Mouse (Mus musculus) NIH3T3 (cell line): ENCODE measurements around the gene Vip.
A peak's percentile ranks its signal among the peaks of the same experiment; 100 is the strongest.

Experiments used
- DNase-seq: peaks from one replicate; pipeline ENCODE4 v3.0.0-alpha.2; 2012; ENCODE audit warnings: low read depth

The Vip gene

DNA sequence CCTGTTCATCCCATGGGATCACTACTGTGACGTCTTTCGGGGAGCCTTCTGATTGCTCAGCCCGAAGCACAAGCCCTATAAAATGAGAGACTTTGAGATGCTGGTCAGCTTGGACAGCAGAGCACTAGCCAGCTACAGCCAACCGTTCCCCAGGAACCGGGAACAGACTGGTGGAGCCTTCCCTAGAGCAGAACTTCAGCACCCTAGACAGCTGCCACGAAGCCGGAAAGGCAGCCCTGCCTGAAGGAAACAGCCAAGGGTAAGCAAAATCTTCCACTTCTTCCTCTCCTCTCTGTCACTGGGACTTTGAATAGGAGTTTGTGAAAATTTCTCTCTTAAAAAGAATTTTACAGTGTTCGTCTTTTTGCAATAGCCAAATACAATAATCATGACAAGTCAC, at the start of gene Vip:
Vip (plus strand) TSS at position 107 of the 400 bp plus-strand sequence.
- DNase-seq = peak; percentile 86

GRCm38 (mm10) chr10:5591061-5591460, 48.0 kb upstream of the Vip start:
- DNase-seq = peak; percentile 55

- no peak for DNase-seq
Measured at GRCm38 (mm10) chr10:5591996-5592395, 47.0 kb upstream of the Vip start.

- no peak for DNase-seq
Measured at GRCm38 (mm10) chr10:5593464-5593863, 45.6 kb upstream of the Vip start, which contains the start of gene Myct1. Gene Myct1, plus strand, starts transcription at chr10:5593775.

- DNase-seq = no peak
Measured at GRCm38 (mm10) chr10:5594457-5594856, 44.6 kb upstream of the Vip start.

- no peak for DNase-seq
Measured at GRCm38 (mm10) chr10:5596559-5596958, 42.5 kb upstream of the Vip start.

DNA sequence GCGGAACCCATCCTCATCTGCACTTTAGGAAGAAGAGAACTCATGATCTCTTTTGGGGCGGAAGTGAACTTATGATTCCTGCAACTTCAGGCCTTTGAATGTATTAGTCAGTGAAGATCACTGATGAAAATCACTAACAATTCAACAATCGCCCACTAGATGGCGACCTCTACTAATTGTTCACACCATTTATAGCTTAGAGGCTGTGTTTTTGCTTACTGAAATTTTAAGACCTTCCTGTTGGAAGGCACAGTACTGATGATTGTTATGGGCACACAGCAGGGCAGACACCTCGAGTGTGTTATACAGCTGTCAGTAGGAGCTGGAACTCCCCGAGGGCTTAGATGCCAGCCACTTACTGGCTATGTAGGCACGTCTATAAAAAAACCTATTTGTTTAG, 38.9 kb upstream of the Vip start:
- peak; percentile 93 for DNase-seq

GRCm38 (mm10) chr10:5603512-5603911, 35.5 kb upstream of the Vip start:
- no peak for DNase-seq

- DNase-seq = no peak
Measured at GRCm38 (mm10) chr10:5604371-5604770, 34.6 kb upstream of the Vip start.

GRCm38 (mm10) chr10:5608874-5609273, 30.1 kb upstream of the Vip start:
- DNase-seq = peak; percentile 86

- DNase-seq = no peak
Measured at GRCm38 (mm10) chr10:5615186-5616040, 23.6 kb upstream of the Vip start.

DNA sequence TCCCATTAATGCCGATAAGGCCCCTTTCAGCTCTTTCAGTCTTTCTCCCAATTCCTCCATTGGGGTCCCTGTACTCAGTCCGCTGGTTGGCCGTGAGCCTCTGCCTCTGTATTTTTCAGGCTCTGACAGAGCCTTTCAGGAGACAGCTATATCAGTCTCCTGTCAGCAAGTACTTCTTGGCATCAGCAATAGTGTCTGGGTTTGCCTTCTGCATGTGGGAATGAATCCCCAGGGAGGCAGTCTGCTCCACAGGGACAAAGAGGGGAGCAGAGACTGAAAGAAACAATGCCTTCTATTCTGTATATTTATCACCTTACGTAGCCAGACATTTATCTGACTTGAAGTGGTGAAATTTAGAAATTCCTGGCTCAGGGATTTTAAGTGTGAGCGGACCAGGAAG, 12.8 kb upstream of the Vip start:
- peak; percentile 46 for DNase-seq

DNA sequence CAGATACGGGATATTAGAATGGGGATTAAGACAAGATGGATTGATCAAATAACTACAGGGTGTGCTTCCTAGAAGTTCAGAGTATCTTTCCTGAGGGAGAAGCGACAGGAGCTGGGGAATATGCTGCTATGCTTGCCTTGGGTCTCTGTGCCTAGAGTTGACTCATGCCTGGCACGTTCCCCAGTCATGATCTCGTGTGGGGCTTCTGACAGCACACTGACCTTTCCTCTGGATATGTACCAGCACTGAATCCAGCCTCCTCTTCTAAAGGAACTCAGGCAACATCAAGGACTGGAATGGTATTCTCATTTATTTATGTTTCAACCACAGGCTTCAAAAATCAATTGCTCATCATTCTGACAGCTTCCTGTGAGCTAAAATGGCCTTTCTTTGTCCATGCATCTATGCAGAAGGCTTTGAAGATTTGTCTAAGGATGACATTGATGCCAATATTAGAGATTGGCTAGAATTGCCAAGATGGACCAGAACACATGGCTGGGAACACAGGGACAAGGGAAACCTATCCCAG, 5.3 kb upstream of the Vip start:
- peak; percentile 92 for DNase-seq

GRCm38 (mm10) chr10:5634336-5634735, 4.7 kb upstream of the Vip start:
- DNase-seq = peak; percentile 88

GRCm38 (mm10) chr10:5637322-5637721, 1.7 kb upstream of the Vip start:
- DNase-seq = peak; percentile 52

DNA sequence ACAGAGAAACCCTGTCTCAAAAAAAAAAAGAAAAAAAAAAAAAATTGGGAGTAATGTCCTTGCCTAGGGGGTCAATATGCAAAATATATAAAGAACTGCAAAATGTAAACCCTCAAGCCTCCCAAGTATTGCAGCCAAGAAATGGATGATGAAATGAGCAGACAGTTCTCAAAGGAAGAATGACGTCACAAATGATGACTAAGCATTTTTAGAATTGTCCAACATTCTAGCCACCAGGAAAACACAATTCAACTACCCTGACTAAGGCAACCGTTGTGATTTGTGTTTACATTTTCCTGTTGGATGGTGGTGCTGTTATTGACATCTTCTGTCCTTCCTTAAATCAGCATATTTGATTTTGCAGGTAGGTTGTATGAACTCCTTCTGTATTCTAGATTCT, 42.3 kb downstream of the Vip start:
- DNase-seq = peak; percentile 46

DNA sequence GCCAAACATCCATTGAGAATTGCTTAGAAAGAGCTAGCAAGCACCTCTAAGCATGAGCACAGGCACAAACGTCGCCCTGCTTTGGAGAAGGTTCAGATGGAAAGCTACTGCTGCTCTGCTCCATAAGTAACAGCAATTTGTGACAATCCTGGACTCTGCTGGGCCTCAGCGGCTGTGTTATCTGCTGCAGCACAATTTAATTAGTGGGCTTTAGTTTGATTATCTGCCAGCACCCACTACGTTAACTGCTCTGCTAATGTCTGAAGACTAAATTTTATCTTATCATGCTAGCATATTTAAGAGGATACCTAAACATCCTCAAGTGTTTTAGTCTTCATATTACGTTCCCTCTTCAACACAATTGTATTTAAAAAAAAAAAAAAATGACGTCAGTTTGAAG, 46.6 kb downstream of the Vip start:
- no peak for DNase-seq

- no peak for DNase-seq
Measured at GRCm38 (mm10) chr10:5694351-5694750, 55.3 kb downstream of the Vip start.
